Mouse (Mus musculus): Measurements from ENCODE around the gene Gm14391.
"Not testable (repeated sequence)": the region's sequence is repeated elsewhere in the genome, so short reads cannot be mapped to it uniquely, and the experiment has no call there.

Gm14391 gene

GRCm38 (mm10) chr2:175206732-175207131, at the start of gene Gm14391:
TSS of gene Gm14391 (minus strand) at chr2:175206917.
- not testable (repeated sequence) for DNase-seq (ENCODE audit: low read depth)

DNA sequence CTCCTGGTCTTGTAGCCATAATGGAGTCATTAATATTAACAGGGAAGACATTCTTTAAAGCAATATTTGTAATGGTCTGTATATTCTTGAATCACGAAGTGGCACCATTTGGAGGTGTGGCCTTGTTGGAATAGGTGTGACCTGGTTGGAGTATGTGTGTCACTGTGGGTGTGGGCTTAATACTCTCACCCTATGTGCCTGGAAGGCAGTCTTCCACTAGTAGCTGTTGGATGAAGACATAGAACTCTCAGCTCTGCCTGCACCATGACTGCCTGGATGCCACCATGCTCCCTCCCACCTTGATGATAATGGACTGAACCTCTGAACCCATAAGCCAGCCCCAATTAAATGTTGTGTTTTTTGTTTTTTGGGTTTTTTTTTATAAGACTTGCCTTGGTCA, 27.7 kb downstream of the Gm14391 start:
- DNase-seq (ENCODE audit: low read depth) = not testable (repeated sequence)

DNA sequence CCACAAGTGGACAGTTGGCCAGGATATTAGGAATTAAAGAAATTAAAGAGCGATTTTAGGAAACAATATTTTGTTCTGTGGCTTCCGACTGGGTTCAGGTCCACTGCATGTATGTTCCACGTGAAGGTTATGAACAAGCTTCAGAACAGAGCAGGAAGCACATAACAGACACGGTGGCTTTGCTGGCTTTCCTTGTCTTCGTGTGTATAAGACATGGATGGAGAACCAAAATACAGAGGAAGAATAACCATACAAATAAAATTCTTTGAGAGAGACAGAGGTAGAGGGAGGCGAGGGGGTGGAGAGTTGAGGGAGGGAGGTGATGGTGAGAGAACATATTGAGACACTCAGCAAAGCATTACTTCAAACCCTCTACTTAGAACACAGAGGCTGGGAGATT, 30.4 kb downstream of the Gm14391 start:
- no peak for DNase-seq (ENCODE audit: low read depth)

DNA sequence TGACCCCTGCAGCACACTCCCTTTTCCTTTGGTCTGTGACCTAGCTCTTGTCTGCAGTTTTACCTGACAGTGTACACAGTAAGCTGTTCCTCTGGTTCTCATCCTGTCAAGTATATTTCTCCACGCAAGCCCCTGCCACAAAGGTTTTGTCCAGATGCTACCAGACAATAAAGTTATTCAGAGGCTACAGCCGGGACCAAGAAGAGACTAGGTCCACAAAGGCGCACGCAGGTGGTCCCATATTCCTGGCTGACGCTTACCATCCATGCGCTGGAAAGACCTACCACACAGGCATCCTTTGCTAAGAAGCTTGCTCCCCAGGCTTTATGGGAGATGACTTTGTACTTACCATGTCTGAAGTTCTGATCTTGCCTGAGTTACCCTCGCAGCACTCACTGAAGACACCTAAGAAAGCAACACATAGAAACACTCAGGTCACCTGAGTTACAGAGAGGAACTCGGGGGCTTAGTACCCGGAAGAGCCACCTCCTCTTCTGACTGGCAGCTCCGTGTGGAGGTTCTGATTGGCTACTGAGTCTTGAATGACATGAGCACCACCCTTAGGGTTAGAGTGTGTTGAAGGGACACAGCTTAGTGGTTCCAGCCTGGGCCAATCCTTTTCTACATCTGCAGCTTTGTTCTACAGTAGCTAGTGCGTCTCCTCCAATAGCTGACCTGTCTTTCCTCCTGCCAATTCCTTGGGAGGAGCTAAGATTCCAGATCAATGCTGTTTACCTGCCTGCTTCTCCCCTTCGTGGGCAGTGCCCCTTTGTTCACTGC, 31.1 kb downstream of the Gm14391 start, which contains the start of gene Gm14443:
TSS of gene Gm14443 (minus strand) at position 471 of the 780 bp plus-strand sequence.
- not testable (repeated sequence) for DNase-seq (ENCODE audit: low read depth)

- not testable (repeated sequence) for DNase-seq (ENCODE audit: low read depth)
These were observed 32.7 kb downstream of the Gm14391 start for GRCm38 (mm10) chr2:175174058-175174457.

DNA sequence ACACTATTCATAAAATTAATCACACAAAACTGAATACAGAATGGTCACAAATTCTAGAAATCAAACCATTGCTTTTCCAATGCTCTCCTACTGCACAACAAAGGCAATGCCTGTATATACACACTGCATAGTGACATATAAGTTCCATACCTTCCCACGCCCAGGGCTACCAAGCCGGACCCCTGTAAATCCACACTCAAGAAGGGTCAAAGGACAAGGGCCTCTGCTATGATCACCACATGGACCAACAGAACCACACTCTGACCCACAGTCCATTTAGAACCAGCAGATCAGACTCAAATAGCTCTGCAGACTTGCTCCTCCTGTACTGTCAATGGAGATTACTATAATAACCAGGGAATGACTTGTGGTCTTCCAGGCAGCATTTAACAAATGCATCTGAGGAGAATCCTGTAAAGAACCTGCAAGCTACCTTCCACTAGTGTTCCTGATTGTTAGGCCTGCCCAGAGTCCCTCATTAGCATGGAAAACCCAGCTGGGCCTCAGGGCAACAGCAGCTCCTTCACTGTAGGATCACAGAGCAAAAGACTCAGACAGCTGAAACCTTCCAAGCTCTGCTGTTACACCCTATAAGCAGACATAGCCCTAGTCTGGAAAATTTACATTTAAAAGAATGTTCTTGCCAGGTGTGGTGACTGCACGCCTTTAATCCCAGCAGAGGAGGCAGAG, 33.7 kb downstream of the Gm14391 start:
- not testable (repeated sequence) for DNase-seq (ENCODE audit: low read depth)

GRCm38 (mm10) chr2:175172123-175172522, 34.6 kb downstream of the Gm14391 start:
- DNase-seq (ENCODE audit: low read depth) = no peak

DNA sequence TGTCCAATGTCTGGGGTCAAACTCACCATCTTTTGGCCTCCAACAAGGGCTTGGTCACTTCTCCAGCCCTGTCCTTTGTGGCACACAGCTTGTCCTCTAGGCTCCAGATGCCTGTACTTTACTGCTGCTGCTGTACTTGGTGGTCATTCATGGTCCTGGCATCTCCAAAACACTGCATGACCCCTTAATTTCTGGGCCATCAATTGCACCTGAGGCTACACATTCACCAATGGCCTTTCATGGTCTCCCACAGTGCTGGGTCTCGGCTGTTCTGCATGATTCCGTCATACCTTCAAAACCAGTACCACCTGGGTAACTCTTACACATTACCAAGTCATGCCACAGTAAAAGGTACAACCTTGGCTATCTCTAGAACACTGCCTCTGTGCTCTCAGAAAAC, 39.8 kb downstream of the Gm14391 start:
- DNase-seq (ENCODE audit: low read depth) = not testable (repeated sequence)

GRCm38 (mm10) chr2:175165110-175165509, 41.6 kb downstream of the Gm14391 start:
- DNase-seq (ENCODE audit: low read depth) = not testable (repeated sequence)

DNA sequence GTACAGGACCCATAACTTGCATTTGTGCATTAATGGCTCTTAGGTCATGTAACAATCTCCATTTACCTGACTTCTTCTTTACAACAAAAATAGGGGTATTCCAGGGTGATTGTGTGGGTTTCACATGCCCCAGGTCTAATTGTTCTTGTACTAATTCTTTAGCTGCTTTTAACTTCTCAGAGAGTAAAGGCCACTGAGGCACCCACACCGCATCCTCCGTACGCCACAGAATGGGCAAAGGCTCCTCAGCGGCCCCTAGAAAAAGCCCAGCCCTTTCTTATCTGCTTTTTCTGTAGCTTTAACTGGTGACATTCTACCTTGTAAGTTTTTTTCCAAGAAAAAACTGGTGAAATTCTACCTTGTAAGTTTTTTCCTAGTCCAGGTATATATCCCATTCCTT, 45.3 kb downstream of the Gm14391 start:
- not testable (repeated sequence) for DNase-seq (ENCODE audit: low read depth)

- no peak for DNase-seq (ENCODE audit: low read depth)
These were observed 48.1 kb downstream of the Gm14391 start for GRCm38 (mm10) chr2:175158642-175159041.

- DNase-seq (ENCODE audit: low read depth) = no peak
These were observed 50.0 kb downstream of the Gm14391 start for GRCm38 (mm10) chr2:175156696-175157095.

DNA sequence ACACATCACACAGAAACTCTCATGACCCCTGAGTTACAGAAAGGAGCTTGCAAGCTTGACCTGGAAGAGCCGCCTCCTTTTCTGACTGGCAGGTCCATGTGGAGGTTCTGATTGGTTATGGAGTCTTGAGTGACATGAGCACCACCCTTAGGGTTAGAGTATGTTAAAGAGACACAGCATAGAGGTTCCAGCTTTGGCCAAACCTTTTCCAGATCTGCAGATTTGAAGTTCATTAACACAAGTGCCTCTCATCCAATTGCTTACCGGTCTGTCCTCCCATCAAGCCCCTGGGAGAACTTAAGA, 64.8 kb downstream of the Gm14391 start, which contains the start of gene Gm14399:
TSS of gene Gm14399 (minus strand) at position 20 of the 303 bp plus-strand sequence.
- DNase-seq (ENCODE audit: low read depth) = not testable (repeated sequence)

DNA sequence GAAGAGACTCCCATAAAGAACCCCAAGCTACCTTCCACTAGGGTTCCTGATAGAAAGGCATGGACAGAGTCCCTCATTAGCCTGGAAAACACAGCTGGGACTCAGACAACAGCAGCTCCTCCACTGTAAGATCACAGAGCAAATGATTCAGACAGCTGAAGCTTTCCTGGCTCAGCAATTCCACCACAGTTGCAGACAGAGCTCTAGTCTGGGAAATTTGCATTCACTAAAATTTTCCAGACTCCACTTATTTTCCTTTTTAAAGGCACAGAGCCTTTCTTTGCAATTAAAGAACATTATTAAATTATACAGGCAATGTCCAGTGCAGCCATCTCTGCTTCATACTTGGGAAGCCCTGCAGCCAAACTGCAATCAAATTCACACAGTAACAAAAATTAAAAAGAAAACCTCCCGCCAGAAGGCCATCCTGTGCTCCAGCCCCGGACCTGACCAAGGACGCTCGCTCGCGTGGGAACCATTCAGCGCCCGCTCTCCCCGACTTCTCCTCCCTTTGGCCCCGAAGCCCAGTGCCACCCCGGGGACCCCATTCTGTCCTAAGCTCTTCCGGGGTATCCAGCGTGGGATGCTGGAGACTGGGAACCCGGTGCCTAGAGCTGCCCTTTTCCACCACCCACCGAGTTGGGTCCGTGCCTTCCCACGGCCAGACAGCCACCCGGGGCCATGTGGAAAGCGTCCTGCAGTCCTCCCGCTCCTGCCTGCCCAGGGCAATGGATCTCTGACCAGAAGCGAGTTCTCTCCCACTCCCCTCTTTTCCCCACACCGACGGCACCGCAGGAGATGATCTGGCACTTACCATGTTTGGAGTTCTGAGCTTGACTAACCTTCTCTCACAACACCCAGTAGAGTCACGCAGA, 65.4 kb downstream of the Gm14391 start:
- DNase-seq (ENCODE audit: low read depth) = not testable (repeated sequence)
